Mouse (Mus musculus): ENCODE data around the gene Zdbf2.

Gene Zdbf2

DNA sequence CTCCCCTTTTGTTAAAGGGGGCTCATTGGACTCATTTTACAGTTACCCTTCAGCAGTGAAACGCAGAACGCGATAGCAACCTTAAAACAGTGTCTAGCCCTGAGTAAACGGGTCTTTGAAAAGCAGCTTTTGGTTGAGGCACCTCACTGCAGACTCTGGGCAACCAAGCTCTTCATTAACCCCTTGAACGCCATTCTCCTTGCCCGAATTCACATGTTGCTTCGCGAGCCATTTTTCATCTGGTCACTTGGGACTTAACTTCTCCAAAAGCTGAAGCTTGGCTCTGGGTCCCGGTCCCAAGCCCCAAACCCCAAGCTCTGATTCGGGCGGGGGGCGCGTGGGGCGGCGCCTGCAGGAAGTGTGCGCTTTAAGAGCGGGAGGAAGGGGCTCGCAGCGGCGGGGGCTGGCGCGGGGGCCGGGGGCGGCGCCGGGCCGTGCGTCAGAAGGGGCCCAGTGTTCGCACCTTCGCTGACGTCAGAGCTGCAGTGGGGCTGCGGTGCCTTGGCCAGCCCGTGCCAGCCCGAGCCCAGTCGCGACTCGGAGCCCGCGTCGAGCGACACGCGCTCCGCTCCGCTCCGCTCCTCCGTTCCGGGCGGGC, at the start of gene Zdbf2:
Gene Zdbf2 (plus strand): TSS at position 525 of the 598 bp plus-strand sequence.
- no peak for DNase-seq

DNA sequence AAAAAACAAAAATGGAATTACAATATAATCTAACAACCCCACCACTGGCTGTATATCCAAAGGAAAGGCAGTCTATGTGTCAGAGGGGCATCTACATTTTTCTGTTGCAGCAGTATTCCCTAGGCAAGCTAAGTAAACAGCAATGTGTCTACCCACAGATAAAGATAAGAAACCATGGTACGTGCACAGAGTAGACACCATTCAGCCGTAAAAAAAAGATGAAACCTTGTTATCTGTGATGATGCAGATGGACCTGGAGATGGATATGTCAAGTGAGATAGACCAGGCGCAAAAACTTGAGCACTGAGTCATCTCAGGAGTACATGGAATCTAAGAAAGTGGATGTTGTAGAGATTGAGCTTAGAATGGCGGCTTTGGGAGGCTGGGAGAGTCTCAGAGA, 48.1 kb upstream of the Zdbf2 start:
- no peak for DNase-seq

DNA sequence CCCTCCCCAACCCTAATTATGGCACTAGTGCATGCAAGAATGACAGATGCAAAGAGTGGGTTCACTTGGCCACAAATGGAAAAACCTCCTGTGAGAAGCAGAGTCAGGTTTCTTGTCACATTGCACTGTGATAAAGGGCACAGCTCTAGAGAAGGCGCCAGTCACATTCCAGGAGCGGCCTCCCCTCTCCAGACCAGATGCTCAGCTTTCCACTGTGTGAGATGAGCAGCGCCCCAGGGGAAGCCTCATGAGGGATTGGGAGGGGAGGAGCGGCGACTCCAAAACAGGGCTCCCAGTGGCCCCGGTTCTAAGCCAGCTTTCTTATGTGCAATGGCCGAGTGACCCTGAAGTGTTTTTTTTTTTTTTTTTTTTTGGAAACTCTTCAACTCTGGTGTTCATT, 47.2 kb upstream of the Zdbf2 start:
- no peak for DNase-seq

DNA sequence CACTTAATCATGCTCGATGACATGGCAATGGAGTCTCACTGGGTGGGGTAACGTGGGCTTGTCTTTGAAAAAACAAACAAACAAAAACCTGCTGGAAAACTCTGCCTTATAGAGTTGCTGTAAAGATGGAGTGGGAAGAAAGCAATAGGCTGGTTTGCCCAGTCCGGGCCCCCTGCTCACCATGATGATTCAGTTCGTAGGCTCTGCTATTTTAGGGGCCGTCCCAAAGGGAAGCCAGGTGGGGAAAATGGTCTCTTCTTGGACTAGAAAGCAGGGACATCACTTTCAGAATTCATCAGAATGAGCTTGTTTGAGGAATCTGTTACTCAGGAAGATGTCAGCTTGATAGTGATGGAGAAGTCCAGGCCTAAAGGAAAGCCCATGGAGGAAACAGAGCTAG, 45.8 kb upstream of the Zdbf2 start:
- no peak for DNase-seq

DNA sequence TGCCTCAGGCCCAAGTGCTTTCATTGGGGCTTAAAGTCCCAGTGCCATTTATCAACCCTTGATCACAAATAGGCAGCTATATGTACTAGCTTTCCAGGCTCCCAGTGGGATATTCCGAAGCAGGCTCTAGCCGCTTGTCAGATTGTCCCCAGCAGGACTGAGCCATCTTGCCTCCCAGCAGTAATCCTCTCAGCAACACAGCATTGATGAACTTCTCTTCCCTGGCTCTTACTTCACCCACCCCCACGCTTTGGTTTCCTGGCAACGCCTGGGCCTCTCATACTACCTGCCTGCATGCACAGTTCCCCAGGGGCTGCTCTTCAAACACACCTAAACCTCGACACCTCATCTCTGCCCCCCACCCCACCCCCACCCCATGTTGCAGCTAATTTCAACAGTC, 35.7 kb upstream of the Zdbf2 start:
- DNase-seq = no peak

DNA sequence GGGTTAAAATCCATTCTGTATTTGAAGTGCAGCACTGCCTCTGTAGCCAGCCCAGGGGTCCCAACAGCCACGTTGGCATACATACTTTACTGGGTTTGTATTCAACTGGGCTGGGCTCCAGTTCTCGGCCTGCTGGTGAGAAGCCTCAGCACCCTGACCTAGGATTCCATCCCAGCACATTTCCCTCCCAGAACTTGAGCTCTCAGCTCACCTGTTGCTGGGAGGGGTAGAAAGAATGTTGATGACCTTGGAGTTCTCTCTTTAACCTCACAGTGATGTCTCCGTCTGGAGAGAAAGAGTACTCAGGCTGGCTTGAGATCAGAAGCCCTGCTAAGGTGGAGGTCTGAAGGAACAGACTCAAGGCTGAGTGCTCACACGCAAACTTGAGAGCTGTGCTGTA, 33.8 kb upstream of the Zdbf2 start:
- no peak for DNase-seq

DNA sequence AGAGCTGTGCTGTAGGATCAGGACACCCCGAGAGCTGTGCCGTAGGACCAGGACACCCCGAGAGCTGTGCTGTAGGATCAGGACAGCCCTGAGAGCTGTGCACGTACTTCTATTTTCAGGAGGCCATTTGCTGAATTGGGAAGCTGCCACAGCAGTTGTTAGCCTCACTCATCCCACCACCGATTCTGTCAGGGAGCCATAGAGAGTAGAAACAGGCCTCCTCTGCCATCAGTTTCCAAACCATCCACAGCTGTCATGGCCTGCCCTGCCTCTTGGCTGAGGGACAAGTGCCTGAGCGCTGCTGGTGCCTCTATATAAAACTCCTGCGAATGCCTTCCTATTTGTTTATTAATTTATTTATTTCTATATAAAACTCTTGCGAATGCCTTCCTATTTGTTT, 33.3 kb upstream of the Zdbf2 start:
- DNase-seq = no peak

DNA sequence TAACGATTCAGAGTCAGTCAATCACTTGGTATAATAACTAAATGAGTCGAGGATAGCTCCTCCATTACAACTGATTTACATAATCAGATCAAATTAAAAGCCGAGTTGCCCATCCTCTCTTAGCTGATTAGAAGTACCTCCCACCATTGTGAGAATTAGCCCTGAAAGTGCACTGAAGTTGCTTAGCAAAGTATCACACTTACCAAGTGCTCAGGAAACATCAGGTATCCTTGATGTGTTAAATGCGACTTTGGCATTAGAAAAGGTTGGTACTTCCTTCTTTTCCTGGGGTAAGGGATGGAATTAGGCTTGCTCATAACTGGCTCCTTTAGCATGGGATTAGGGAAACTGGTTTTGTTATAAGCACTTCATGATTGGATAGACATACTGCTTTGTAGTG, 29.2 kb upstream of the Zdbf2 start:
- no peak for DNase-seq

DNA sequence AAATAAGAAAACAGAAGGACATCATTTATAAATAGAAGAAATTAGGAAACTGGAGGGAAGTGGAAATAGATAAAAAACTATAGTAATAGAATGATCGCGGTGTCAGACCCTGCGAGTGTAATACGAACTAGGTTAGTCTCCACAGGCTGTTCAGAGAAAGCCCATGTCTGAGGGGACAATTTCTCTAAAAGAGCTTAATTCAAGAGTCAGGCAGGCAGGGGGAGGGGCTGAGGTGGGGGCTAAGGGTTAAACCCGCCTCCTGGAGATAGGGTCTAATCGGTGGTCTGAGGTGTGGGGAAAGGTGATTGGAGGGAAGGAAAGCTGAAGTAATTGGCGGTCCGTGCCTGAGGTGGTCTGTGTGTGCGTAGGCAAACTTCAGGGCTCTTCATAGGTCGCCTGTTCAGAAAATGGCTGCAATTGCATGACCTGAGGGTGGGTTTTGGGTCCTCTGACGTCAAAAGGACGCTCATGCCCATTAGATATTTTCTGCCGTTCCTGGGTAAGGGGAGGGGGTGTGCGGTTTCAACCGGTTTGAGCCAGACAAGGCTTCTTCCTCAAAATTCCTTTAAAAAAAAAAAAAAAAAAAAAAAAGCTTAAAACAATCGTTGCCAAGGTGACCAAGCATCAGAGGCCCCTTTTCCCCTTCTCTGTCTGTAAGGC, 26.1 kb upstream of the Zdbf2 start:
- DNase-seq = no peak

DNA sequence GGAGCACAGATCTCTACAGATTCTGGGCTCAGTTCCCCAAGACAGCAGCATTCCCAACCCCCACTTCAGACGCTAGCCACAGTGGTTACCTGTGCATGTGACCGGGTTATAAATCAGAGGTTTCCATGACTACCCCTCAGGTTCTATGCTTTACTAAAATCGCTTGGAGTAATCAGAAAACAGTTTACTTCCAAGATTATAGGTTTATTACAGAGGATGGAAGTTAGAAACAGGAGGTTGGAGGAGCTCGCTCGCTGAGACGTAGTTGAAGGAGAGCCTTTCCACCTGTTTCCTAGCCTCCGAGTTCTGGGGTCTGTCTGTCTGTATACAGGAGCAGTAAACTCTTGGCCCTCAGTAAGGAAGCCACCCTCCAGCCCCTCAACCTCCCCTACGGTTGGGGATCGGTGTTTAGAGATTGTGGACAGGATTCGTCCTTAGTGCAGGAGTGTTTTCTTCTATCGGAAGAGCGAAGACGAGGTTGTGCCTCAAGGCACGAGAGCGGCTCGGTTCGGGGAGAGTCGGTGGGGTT, 25.2 kb upstream of the Zdbf2 start:
- DNase-seq = no peak

DNA sequence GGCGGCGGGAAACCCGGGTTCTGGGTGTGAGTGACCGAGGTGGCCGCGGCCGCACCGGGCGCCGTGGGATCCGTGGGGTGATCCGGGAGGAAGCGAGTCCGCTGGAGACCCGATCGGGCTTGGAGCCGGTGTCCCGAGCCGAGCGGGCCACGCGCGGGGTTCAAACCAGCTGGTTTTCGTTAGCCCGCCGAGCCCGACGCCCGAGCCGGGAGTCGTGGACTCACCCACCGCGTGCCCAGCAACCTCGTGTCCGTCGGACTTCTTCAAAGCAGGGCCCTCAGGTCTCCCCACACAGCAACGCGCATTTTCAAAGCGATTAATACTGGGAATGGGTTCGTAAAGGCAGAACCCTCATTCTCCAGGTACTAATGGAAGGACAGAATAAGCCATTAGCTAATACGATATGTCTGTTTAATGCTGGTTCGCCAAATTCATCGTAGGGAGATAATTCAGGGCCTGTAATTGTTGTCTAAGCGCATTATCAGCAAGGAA, 24.7 kb upstream of the Zdbf2 start:
- no peak for DNase-seq

DNA sequence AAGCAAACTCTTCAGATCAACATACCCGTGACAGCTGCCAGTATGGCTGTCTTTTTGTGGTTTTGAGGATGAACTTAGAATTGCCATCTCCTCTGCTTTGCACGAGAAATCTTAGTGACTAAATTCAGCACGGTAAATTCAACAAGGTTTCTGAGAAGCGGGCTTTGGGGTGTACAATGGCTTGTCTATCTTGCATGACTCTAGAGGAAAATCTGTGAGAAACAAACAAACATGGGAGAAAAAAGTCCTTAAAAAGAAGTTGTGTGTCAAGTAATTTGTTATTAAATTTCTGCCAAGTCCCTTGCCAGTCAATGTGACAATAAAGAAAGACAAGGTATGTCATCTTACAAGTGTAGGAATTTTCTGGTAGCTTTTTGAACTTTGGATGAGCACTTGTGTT, 23.8 kb upstream of the Zdbf2 start:
- DNase-seq = no peak

DNA sequence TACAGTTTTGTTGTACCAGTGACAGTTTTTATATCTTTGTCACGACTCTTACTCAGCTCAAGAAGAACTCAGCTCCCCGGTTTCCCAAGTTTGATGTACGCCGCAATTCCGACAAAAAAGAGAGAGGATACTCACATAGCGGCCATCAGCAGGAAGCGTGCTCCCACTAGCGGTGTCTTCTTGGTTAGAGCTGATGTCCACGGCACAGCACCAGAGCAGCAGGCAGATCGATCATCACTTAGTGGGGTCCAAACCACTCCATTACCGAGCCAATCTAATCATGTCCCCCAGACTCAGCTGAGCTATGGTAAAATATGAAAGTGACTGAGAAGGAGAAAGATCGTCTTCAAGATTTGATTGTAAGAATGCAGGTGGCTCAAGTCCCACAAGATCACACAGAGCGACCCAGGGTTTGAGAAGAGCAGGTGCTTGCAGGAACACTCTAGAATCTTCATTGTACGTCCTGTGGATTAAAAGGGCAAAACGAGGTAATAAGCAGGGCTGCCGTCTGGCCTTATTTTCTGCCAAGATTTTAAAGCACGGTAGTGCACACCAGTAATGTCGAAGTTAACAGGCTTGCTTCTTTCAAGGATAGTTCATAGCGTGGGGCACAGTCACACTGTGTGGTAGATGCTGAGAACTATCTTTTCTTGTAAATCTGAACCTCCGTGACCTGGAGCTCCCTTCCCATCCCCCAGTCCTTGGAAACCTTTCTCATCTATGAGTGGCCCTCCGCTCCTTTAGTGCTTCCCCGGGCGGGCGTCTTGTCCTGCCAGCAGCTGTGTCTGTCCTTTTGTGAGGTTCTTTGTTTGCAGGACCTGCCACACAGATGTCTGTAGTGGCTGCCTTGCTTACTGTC, 20.5 kb upstream of the Zdbf2 start:
- DNase-seq = no peak

DNA sequence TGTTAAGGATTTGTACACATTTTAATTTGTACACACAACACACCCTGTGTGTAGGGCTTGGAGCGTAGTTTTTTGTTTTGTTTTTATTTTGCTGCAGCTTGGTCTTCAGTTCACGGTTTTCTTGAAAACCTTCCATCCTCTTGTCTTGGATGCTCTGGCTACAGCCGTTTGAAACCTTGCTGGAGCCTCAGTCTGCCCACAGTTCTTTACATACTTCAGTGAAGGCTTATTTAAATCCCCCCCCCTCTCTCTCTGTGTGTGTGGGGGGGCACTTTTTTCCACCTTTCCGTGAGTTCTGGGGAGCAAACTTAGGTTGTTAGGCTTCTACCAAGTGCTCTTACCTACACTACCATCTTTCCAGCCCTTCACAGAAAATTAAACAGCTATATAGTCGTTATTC, 19.8 kb upstream of the Zdbf2 start:
- no peak for DNase-seq

DNA sequence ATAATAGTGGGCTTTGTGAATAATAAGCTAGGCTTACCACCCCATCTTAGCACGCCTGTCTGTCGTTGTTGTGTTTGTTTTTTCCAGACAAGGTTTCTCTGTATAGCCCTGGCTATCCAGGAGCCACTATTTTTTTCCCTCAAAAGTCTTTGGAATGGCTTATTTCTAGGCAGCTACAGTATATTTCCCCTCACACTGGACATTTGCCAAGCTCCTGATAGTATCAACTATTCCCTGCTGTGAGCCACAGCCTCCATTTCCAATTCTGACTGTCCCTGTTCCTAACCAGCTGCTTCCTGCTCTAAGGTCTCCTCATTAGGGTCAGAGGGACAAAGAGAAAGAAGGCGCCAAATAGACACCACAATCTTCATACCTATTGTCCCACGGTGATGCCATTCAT, 18.0 kb upstream of the Zdbf2 start:
- no peak for DNase-seq

DNA sequence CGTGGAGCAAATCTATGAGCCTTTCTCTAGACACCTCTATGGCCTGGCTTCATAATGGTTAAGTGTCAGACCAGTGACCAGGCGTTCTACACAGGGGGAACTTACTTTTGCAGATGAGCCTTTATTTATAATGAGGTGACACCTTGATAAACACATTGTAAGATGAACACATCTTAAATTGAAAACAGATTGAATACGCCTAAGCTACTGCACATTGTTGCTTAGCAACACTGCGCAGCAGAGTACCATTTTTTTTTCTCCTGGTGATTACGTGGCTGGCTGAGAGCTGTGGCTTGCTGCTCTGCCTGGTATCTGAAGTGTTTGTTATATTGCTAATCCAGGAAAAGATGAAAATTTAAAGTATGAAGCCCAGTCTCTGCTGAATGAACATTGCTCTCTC, 17.0 kb upstream of the Zdbf2 start:
- no peak for DNase-seq

DNA sequence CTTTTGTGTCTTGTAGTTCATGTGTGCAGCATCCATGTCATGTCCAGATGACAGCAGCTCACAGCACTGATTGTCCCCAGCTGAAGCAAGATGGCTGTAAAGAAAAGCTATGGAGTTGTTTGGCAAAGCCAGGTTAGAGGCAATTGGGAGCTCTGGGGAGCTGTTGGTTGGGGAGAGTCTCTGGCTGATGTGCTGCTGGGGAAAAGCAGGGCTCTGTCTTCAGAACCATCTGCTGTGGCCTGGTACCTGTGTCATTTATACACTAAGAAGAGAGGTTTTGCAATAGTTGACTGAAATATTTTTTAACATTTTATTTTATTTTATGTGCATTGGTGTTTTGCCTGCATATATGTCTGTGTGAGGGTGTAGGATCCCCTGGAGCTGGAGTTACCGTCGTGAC, 14.6 kb upstream of the Zdbf2 start:
- no peak for DNase-seq

DNA sequence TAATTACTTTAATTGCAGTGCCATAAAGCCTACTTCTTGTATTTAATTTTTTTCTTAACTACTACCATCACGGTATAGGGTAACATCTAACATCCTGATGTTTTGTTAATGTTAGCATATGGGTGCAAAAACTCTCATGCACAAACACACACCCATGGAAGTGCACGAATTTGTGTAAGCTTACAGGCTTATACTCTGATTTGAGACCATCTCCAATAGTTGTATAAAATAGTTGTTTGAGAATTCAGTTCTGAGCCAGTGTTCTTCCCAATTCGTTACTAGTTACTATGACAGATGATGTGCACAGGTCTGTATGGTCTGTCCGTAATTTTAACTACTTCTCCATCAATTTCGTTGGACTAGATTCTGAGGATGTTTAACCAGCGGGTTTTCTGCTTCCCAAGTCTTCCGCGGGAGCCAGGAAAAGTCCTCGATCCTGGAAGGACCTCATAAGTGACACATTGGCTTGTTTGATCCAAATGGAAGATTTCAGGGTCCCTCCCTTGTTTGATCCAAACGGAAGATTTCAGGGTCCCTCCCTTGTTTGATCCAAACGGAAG, 13.7 kb upstream of the Zdbf2 start:
- DNase-seq = no peak

DNA sequence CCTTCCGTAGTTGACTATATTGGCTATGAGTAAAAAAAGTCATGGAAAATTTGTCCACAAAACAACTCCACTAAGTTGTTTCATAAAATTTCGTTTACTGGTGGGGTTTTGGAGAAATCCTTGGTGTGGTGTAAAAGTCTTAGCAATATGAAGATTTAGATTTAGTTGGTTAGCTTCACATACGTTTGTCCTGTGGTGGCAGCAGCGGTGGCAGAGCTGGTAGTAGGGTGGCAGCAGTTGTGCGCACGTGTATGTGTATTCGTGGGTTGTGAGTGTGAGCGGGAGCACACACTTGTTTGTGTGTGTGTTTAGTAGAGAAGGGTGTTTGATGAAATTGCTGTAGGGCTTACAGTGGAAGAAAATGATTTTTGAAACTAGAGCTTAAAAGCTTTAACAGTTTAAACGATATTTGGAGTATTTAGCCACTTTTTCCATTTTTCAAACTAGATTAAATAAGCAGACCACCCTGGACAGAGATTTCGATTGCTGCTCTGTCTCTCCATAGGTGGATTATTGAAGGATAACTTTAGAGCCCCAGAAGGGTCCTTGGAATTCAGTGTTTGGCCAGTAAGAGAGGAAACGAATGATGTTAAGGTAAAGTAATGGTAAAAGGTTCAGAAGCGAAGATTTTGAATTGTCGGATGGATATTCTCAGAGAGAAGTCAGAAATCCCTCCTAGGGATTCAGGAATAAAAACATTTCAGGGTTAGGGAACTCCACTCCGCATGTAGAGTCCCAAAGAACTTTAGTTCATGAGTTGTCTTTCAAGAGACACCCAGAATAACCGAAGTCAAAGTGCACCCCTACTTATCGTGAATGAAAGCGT, 12.9 kb upstream of the Zdbf2 start:
- DNase-seq = no peak

DNA sequence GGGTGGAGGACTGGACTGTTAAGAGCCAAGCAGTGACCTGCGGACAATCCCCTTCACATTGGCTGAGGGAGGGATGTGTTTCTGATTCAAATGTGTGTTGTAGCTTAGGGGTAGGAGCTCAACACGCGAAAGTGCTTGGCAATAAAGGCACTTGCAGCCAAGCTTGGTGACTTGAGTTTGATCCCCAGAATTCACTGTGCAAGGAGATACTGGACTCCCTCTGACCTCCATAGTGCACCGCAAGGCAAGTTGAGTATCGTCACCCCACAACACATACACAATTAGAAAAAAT, 12.4 kb upstream of the Zdbf2 start:
- DNase-seq = no peak

DNA sequence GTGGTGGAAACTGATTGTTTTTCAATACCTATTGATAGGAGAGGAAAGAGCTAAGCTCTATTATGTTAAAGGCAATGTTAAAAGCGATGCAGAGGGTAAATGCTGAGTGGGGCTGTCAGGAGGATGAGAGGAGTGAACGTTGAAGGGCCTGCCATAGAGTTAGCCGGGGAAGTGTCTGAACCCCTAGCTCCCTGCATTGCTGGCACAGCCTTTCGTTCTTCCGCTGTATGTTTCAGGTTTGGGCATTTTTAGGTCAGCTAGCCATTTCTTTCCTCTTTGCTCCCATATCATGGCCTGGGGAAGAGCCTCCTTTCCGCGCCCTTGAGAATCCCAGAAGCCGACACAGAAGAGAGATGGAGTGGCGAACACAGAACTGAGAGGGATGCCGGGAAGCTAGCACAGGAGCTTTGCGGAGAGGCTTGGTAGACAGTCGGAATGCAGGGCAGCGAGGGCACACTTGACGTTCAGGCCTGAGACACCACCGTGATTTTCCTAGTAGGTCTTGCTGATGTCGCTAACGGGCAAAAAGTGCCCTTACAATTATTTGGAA, 11.9 kb upstream of the Zdbf2 start:
- DNase-seq = no peak

DNA sequence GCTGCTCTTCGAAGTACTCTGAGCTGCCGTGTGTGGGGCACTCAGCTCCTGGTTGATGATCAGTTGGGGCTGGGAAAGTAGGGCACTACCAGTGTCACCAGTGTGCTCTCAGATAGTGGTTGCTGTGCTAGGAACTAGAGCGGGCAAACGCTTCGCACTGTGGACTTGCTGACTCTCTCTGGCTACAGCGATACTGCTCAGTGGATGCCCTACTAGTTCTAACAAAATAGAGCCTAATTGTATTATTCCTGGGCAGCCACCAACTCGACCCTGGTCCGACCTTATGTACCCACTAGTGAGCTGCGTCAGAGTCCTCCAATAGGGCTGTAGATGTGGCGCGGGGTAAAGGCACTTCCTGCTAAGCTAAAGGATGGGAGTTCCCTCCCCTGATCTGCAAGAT, 9.4 kb upstream of the Zdbf2 start:
- DNase-seq = no peak

DNA sequence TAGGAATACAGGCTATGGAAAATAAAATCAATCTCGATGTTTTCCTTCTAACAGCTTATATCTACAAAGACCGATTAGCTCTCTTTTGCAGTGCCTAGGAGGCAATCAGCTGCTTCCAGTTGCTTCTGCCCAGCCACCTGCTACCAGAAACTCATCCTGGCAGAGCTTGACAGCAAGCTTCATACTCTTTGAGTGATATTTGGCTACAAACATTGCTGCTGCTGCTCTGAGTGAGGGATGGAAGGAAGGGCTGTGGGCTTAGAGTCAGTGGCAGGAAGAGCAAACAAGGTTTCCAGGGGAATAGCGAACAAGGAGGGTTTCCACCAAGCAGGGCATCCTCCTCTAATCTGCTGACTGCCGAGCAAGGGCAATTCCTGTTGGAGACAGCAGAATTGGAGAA, 7.6 kb upstream of the Zdbf2 start:
- no peak for DNase-seq

Data from lung, postnatal 36 days (tissue).